In genomic region chr6:139391307-139391706, GRCm38 (mm10) we compare ENCODE assay signal across 8 mouse cellular contexts.
DNase-seq lines count a peak whose midpoint lies in the region; ATAC-seq and TF ChIP-seq lines count a peak whose summit lies in the region.

No protein-coding gene starts in this region.

- no peak overlapping the region for H3K9ac ChIP-seq in kidney, embryonic 14.5 days (ENCODE audit: low read depth, low read length)
- H3K9ac ChIP-seq in forebrain, embryonic 16.5 days (replicated peaks; ENCODE audit: low read depth, low read length) = no peak overlapping the region
- no peak overlapping the region for H3K9ac ChIP-seq in neural tube, embryonic 11.5 days (ENCODE audit: low read length)

- H3K4me3 ChIP-seq in kidney, embryonic 14.5 days (ENCODE audit: low read length) = no peak overlapping the region
- H3K4me3 ChIP-seq in forebrain, embryonic 16.5 days (replicated peaks; ENCODE audit: low read length) = no peak overlapping the region
- H3K4me3 ChIP-seq in neural tube, embryonic 11.5 days (ENCODE audit: low read depth, low read length) = no peak overlapping the region

- TF ChIP-seq POLR2A in brain, embryonic 14.5 days (IDR thresholded peaks at IDR 0.05; ENCODE audit: borderline replicate concordance, extremely low read depth, insufficient read depth, insufficient read length, poor library complexity, severe bottlenecking) = no peak

- WGBS in kidney, embryonic 14.5 days = 5% methylated on average over 13 of the region's 13 CpGs
- WGBS in forebrain, embryonic 16.5 days = 3% methylated on average over 13 of the region's 13 CpGs
- 9% methylated on average over 13 of the region's 13 CpGs for WGBS in neural tube, embryonic 11.5 days

- H3K27ac ChIP-seq in kidney, embryonic 14.5 days (ENCODE audit: low read depth, low read length) = no peak overlapping the region
- no peak overlapping the region for H3K27ac ChIP-seq in forebrain, embryonic 16.5 days (ENCODE audit: low read length)
- no peak overlapping the region for H3K27ac ChIP-seq in neural tube, embryonic 11.5 days (ENCODE audit: low read depth, low read length)

- H3K4me2 ChIP-seq in kidney, embryonic 14.5 days (replicated peaks; ENCODE audit: low read depth, low read length) = no peak overlapping the region
- peak overlapping the region; percentile 34; the same call in 1 of the 2 replicates for H3K4me2 ChIP-seq in forebrain, embryonic 16.5 days (ENCODE audit: low read length)
- H3K4me2 ChIP-seq in neural tube, embryonic 11.5 days (ENCODE audit: low read depth) = no peak overlapping the region

- H3K4me1 ChIP-seq in kidney, embryonic 14.5 days (ENCODE audit: control insufficient read depth, insufficient read depth, low read length) = no peaks in the 10 kb centered on the region
- H3K4me1 ChIP-seq in forebrain, embryonic 16.5 days (replicated peaks; ENCODE audit: control insufficient read depth, insufficient read depth, low read length) = no peaks in the 10 kb centered on the region
- no peaks in the 10 kb centered on the region for H3K4me1 ChIP-seq in neural tube, embryonic 11.5 days (ENCODE audit: control insufficient read depth, insufficient read depth, low read length)

- ATAC-seq in kidney, embryonic 14.5 days (ENCODE audit: low FRiP score, low TSS enrichment) = no peak
- peak; percentile 76 for ATAC-seq in forebrain, embryonic 16.5 days
- peak; percentile 75; the same call in 1 of the 2 replicates for ATAC-seq in neural tube, embryonic 11.5 days (ENCODE audit: insufficient read depth, low FRiP score, low TSS enrichment)

- H3K36me3 ChIP-seq in kidney, embryonic 14.5 days (ENCODE audit: control insufficient read depth, insufficient read depth, low read length) = no peaks in the 10 kb centered on the region
- H3K36me3 ChIP-seq in forebrain, embryonic 16.5 days (ENCODE audit: control insufficient read depth, insufficient read depth) = no peaks in the 10 kb centered on the region
- no peaks in the 10 kb centered on the region for H3K36me3 ChIP-seq in neural tube, embryonic 11.5 days (ENCODE audit: control insufficient read depth, insufficient read depth, low read length)

- DNase-seq in kidney, postnatal 10 days = peak; percentile 22
- peak; percentile 89 for DNase-seq in brain, embryonic 14.5 days (ENCODE audit: low read depth)
- peak; percentile 59 to 62 for DNase-seq in layer of hippocampus, postnatal 14 days (ENCODE audit: low spot score in 2 of 2)
- peak; percentile 57 for DNase-seq in neural tube, embryonic 11.5 days (ENCODE audit: low spot score)
- no peak for DNase-seq in spleen, postnatal 36 days (ENCODE audit: low spot score in 2 of 2)
- DNase-seq in thymus, postnatal 4 days = no peak

- no peaks in the 10 kb centered on the region for H3K27me3 ChIP-seq in kidney, embryonic 14.5 days (ENCODE audit: control insufficient read depth, insufficient read depth, low read length)
- no peaks in the 10 kb centered on the region for H3K27me3 ChIP-seq in forebrain, embryonic 16.5 days (replicated peaks; ENCODE audit: control insufficient read depth, insufficient read depth, low read length)
- H3K27me3 ChIP-seq in neural tube, embryonic 11.5 days (ENCODE audit: control insufficient read depth, insufficient read depth, low read length) = no peaks in the 10 kb centered on the region

- no peaks in the 10 kb centered on the region for H3K9me3 ChIP-seq in kidney, embryonic 14.5 days (ENCODE audit: control insufficient read depth, low read length)
- H3K9me3 ChIP-seq in forebrain, embryonic 16.5 days (ENCODE audit: control insufficient read depth, low read length) = no peaks in the 10 kb centered on the region
- H3K9me3 ChIP-seq in neural tube, embryonic 11.5 days (ENCODE audit: control insufficient read depth, low read length) = no peaks in the 10 kb centered on the region

- peak; percentile 94 for TF ChIP-seq CTCF in brain, embryonic 14.5 days (IDR thresholded peaks at IDR 0.05; ENCODE audit: borderline replicate concordance, extremely low read depth, insufficient read depth, insufficient read length)

Comparison
In these comparisons a context has a peak if more than half of its experiments do, and no peak if none do; other contexts are left out.
1. DNase-seq: peak in kidney, postnatal 10 days (single experiment), brain, embryonic 14.5 days (single experiment), layer of hippocampus, postnatal 14 days (2 of 2) and neural tube, embryonic 11.5 days (single experiment); none in spleen, postnatal 36 days (0 of 2) and thymus, postnatal 4 days (single experiment).